Mouse (Mus musculus) CH12.LX (cell line): Measurements from ENCODE around the gene Ccl22. TPM values are rescaled to one million over a fixed set of nuclear protein-coding genes. Genes with fewer than 3 reads are reported as not detected.
A peak's percentile ranks its signal among the peaks of the same experiment; 100 is the strongest.

ENCODE experiments used
- DNase-seq: peaks from one replicate; pipeline ENCODE4 v3.0.0-alpha.2; 2013; ENCODE audit errors: extremely low read depth
- H3K27ac ChIP-seq: 2 replicates; pipeline ENCODE4 v1.5.1; 2012; ENCODE audit warnings: low read depth, mild to moderate bottlenecking, control low read depth, moderate library complexity; ENCODE audit not compliant: insufficient read depth
- H3K27me3 ChIP-seq: replicated peaks from 2 replicates; pipeline ENCODE3; 2012; ENCODE audit warnings: inconsistent platforms
- H3K36me3 ChIP-seq, 2 experiments: replicated peaks in 1 of 2; 2 replicates each; pipeline versions ENCODE3 to v1.6.1; 2012; ENCODE audit warnings: inconsistent platforms in 1 of 2, low read length in 1 of 2, mild to moderate bottlenecking in 1 of 2, mixed read lengths in 1 of 2, moderate library complexity in 1 of 2; ENCODE audit not compliant: control insufficient read depth in 1 of 2, insufficient read depth in 1 of 2
- H3K4me1 ChIP-seq, 2 experiments: 2 replicates each; pipeline ENCODE4 v1.6.1; 2012; ENCODE audit warnings: inconsistent platforms in 1 of 2, moderate library complexity in 1 of 2; ENCODE audit not compliant: insufficient read depth in 2 of 2, control insufficient read depth in 1 of 2
- H3K4me2 ChIP-seq: 2 replicates; pipeline ENCODE4 v1.6.1; 2012; ENCODE audit warnings: low read depth, mild to moderate bottlenecking, control low read depth; ENCODE audit not compliant: poor library complexity, insufficient read depth, severe bottlenecking
- H3K4me3 ChIP-seq, 3 experiments: fragments of 150-350 bp in 1 of 3; sonication (generic) in 1 of 3; replicated peaks in 1 of 3; 2 replicates each; pipeline versions ENCODE3 to v1.5.1; 2011 to 2012; ENCODE audit warnings: low read depth in 2 of 3, low read length in 2 of 3, mild to moderate bottlenecking in 2 of 3, moderate library complexity in 2 of 3, control low read depth in 1 of 3, improper control_type of control experiment in 1 of 3, inconsistent platforms in 1 of 3, mixed read lengths in 1 of 3; ENCODE audit not compliant: poor library complexity in 1 of 3
- H3K79me2 ChIP-seq: replicated peaks from 2 replicates; pipeline ENCODE4 v1.6.1; 2012; ENCODE audit warnings: mild to moderate bottlenecking, moderate library complexity; ENCODE audit not compliant: control insufficient read depth, poor library complexity, insufficient read depth, severe bottlenecking; ENCODE audit errors: extremely low read depth
- H3K9ac ChIP-seq: 2 replicates; pipeline ENCODE4 v1.6.1; 2012; ENCODE audit warnings: low read depth, mild to moderate bottlenecking, control low read depth, moderate library complexity; ENCODE audit not compliant: insufficient read depth
- H3K9me3 ChIP-seq: replicated peaks from 2 replicates; pipeline ENCODE3; 2012; ENCODE audit warnings: low read length, inconsistent platforms, mixed read lengths
- BHLHE40 ChIP-seq: IDR thresholded peaks from 2 replicates; pipeline ENCODE4 v1.6.1; 2011; ENCODE audit warnings: mild to moderate bottlenecking, low read depth, low read length, improper control_type of control experiment
- CHD1 ChIP-seq: IDR thresholded peaks from 2 replicates; pipeline ENCODE4 v1.6.1; 2012; ENCODE audit warnings: low read depth, low read length, improper control_type of control experiment, inconsistent platforms
- CHD2 ChIP-seq: IDR thresholded peaks from 2 replicates; pipeline ENCODE4 v1.6.1; 2011; ENCODE audit warnings: low read length, improper control_type of control experiment
- CTCF ChIP-seq, 2 experiments: IDR thresholded peaks in 1 of 2; conservative IDR thresholded peaks in 1 of 2; 2 replicates each; pipeline ENCODE4 v1.5.1; 2011 to 2012; ENCODE audit warnings: low read depth in 2 of 2, low read length in 2 of 2, improper control_type of control experiment in 1 of 2, inconsistent platforms in 1 of 2, mild to moderate bottlenecking in 1 of 2, moderate library complexity in 1 of 2
- E2F4 ChIP-seq: IDR thresholded peaks from 2 replicates; pipeline ENCODE4 v1.6.1; 2011; ENCODE audit warnings: low read depth, low read length, improper control_type of control experiment; ENCODE audit not compliant: insufficient replicate concordance
- ETS1 ChIP-seq: conservative IDR thresholded peaks from 2 replicates; pipeline ENCODE4 v1.6.1; 2012; ENCODE audit warnings: low read depth, mild to moderate bottlenecking, inconsistent platforms, low read length, improper control_type of control experiment, moderate library complexity
- GABPA ChIP-seq: IDR thresholded peaks from 2 replicates; pipeline ENCODE4 v1.6.1; 2012; ENCODE audit warnings: low read depth, low read length, improper control_type of control experiment, inconsistent platforms; ENCODE audit not compliant: insufficient replicate concordance
- HCFC1 ChIP-seq: IDR thresholded peaks from 2 replicates; pipeline ENCODE4 v1.6.1; 2012; ENCODE audit warnings: low read depth, mild to moderate bottlenecking, inconsistent platforms, low read length, improper control_type of control experiment
- IRF4 ChIP-seq: IDR thresholded peaks from 2 replicates; pipeline ENCODE4 v1.6.1; 2014; ENCODE audit warnings: low read depth, mild to moderate bottlenecking, inconsistent platforms, low read length, improper control_type of control experiment
- JUN ChIP-seq: IDR thresholded peaks from 2 replicates; pipeline ENCODE4 v1.6.1; 2011; ENCODE audit warnings: low read depth, mild to moderate bottlenecking, low read length, improper control_type of control experiment, moderate library complexity; ENCODE audit not compliant: insufficient read depth
- JUND ChIP-seq: conservative IDR thresholded peaks from 2 replicates; pipeline ENCODE4 v1.6.1; 2011; ENCODE audit warnings: low read depth, low read length, improper control_type of control experiment
- KAT2A ChIP-seq: IDR thresholded peaks from 2 replicates; pipeline ENCODE4 v1.6.1; 2012; ENCODE audit warnings: low read length, improper control_type of control experiment, inconsistent platforms; ENCODE audit not compliant: insufficient replicate concordance
- MAFK ChIP-seq: IDR thresholded peaks from 2 replicates; pipeline ENCODE4 v1.6.1; 2011; ENCODE audit warnings: low read length, improper control_type of control experiment; ENCODE audit not compliant: insufficient replicate concordance
- MAX ChIP-seq: IDR thresholded peaks from 2 replicates; pipeline ENCODE4 v1.6.1; 2011; ENCODE audit warnings: low read length, improper control_type of control experiment
- MAZ ChIP-seq: IDR thresholded peaks from 2 replicates; pipeline ENCODE4 v1.6.1; 2012; ENCODE audit warnings: low read depth, mild to moderate bottlenecking, inconsistent platforms, low read length, improper control_type of control experiment, moderate library complexity
- MEF2A ChIP-seq: IDR thresholded peaks from 2 replicates; pipeline ENCODE4 v1.6.1; 2014; ENCODE audit warnings: low read depth, mild to moderate bottlenecking, inconsistent platforms, low read length, improper control_type of control experiment, borderline replicate concordance
- MXI1 ChIP-seq: IDR thresholded peaks from 2 replicates; pipeline ENCODE4 v1.6.1; 2011; ENCODE audit warnings: mild to moderate bottlenecking, low read depth, low read length, improper control_type of control experiment
- MYC ChIP-seq: IDR thresholded peaks from 2 replicates; pipeline ENCODE4 v1.6.1; 2011; ENCODE audit warnings: low read depth, mild to moderate bottlenecking, improper control_type of control experiment, low read length
- NELFE ChIP-seq: IDR thresholded peaks from 2 replicates; pipeline ENCODE4 v1.6.1; 2011; ENCODE audit warnings: low read depth, low read length, improper control_type of control experiment
- NRF1 ChIP-seq: IDR thresholded peaks from 2 replicates; pipeline ENCODE4 v1.6.1; 2014; ENCODE audit warnings: low read depth, mild to moderate bottlenecking, inconsistent platforms, low read length, improper control_type of control experiment, moderate library complexity
- PAX5 ChIP-seq: IDR thresholded peaks from 2 replicates; pipeline ENCODE4 v1.6.1; 2012; ENCODE audit warnings: low read length, inconsistent platforms, mixed read lengths
- POLR2A ChIP-seq: IDR thresholded peaks from 2 replicates; pipeline ENCODE4 v1.6.1; 2011; ENCODE audit warnings: low read depth, mild to moderate bottlenecking, improper control_type of control experiment, low read length
- POLR2AphosphoS2 ChIP-seq: IDR thresholded peaks from 2 replicates; pipeline ENCODE4 v1.6.1; 2011; ENCODE audit warnings: low read depth, low read length, improper control_type of control experiment
- RAD21 ChIP-seq: IDR thresholded peaks from 2 replicates; pipeline ENCODE4 v1.6.1; 2011; ENCODE audit warnings: low read depth, mild to moderate bottlenecking, low read length, improper control_type of control experiment, moderate library complexity
- RCOR1 ChIP-seq: conservative IDR thresholded peaks from 2 replicates; pipeline ENCODE4 v1.6.1; 2012; ENCODE audit warnings: low read depth, mild to moderate bottlenecking, inconsistent platforms, low read length, improper control_type of control experiment
- SIN3A ChIP-seq: IDR thresholded peaks from 2 replicates; pipeline ENCODE4 v1.6.1; 2012; ENCODE audit warnings: low read length, improper control_type of control experiment, inconsistent platforms
- SMC3 ChIP-seq: IDR thresholded peaks from 2 replicates; pipeline ENCODE4 v1.6.1; 2011; ENCODE audit warnings: low read depth, low read length, improper control_type of control experiment
- TBP ChIP-seq: conservative IDR thresholded peaks from 2 replicates; pipeline ENCODE4 v1.6.1; 2011; ENCODE audit warnings: low read depth, low read length, improper control_type of control experiment
- TCF12 ChIP-seq: IDR thresholded peaks from 2 replicates; pipeline ENCODE4 v1.6.1; 2014; ENCODE audit warnings: low read depth, mild to moderate bottlenecking, inconsistent platforms, low read length, improper control_type of control experiment
- UBTF ChIP-seq: IDR thresholded peaks from 2 replicates; pipeline ENCODE4 v1.6.1; 2012; ENCODE audit warnings: low read depth, mild to moderate bottlenecking, inconsistent platforms, low read length, improper control_type of control experiment, moderate library complexity
- USF1 ChIP-seq: IDR thresholded peaks from 2 replicates; pipeline ENCODE4 v1.6.1; 2014; ENCODE audit warnings: low read depth, mild to moderate bottlenecking, inconsistent platforms, low read length, improper control_type of control experiment
- USF2 ChIP-seq: conservative IDR thresholded peaks from 2 replicates; pipeline ENCODE4 v1.6.1; 2011; ENCODE audit warnings: low read depth, low read length, improper control_type of control experiment
- ZC3H11A ChIP-seq: IDR thresholded peaks from 2 replicates; pipeline ENCODE4 v1.6.1; 2012; ENCODE audit warnings: low read depth, mild to moderate bottlenecking, inconsistent platforms, low read length, improper control_type of control experiment
- ZKSCAN1 ChIP-seq: IDR thresholded peaks from 2 replicates; pipeline ENCODE4 v1.6.1; 2012; ENCODE audit warnings: low read depth, inconsistent platforms, low read length, improper control_type of control experiment, borderline replicate concordance
- ZMIZ1 ChIP-seq: IDR thresholded peaks from 2 replicates; pipeline ENCODE4 v1.6.1; 2012; ENCODE audit warnings: low read depth, mild to moderate bottlenecking, inconsistent platforms, low read length, improper control_type of control experiment
- ZNF384 ChIP-seq: IDR thresholded peaks from 2 replicates; pipeline ENCODE4 v1.6.1; 2012; ENCODE audit warnings: low read depth, low read length, improper control_type of control experiment, inconsistent platforms
- dilution Hi-C: fragments of 300-500 bp; cut with MboI; formaldehyde crosslinking; loops from 2 replicates; pipeline ENCODE4 v1.14.3; 2020; ENCODE audit warnings: low sequenced_read_pairs; ENCODE audit not compliant: extremely low pct_unique_long_range_greater_than_20kb, extremely low pct_ligation_motif_present
- in situ Hi-C: fragments of 300-500 bp; cut with MboI; formaldehyde crosslinking; loops from 3 replicates; pipeline ENCODE4 v1.14.3; 2019; ENCODE audit warnings: low sequenced_read_pairs, low pct_ligation_motif_present, low pct_unique_long_range_greater_than_20kb, mixed read lengths
- polyA plus RNA-seq: library from polyadenylated mRNA; unstranded; fragments of >175 nt; gene quantifications from 2 replicates; pipeline ENCODE4 v1.2.1, GENCODE M21; 2012; ENCODE audit warnings: low read depth; ENCODE audit not compliant: insufficient read length
- total RNA-seq, 2 experiments: library from RNA; depleted of rRNA; stranded (reverse); fragments of 300-350 nt in 1 of 2; fragments of >200 nt in 1 of 2; gene quantifications; 2 replicates each; pipeline ENCODE4 v1.2.3; 2012 to 2014

Gene Ccl22
- total and polyA plus RNA-seq, 3 experiments: 1,396 to 4,546 (median 3,114) TPM

GRCm38 (mm10) chr8:94778473-94778872, 33.1 kb downstream of the Ccl22 start:
- dilution Hi-C loops: no loop called here

GRCm38 (mm10) chr8:94778895-94779533, 33.6 kb downstream of the Ccl22 start:
- H3K9me3 ChIP-seq: no peaks in the 10 kb centered on the region
- peak overlapping the region; percentile 41 to 78 (median 72) for H3K4me3 ChIP-seq
- dilution Hi-C loops: no loop called here
- DNase-seq: peak; percentile 94
- H3K4me1 ChIP-seq: peaks cover 23 to 67% of the 10 kb centered on the region in 2 experiments
- H3K79me2 ChIP-seq: peaks cover 2% of the 10 kb centered on the region; the same call in 1 of the 2 replicates
- H3K4me2 ChIP-seq: peak overlapping the region; percentile 80
- H3K27me3 ChIP-seq: no peaks in the 10 kb centered on the region
- H3K27ac ChIP-seq: peak overlapping the region; percentile 97
- H3K9ac ChIP-seq: peak overlapping the region; percentile 97
- peaks cover 0 to 24% of the 10 kb centered on the region in 2 experiments for H3K36me3 ChIP-seq
- in situ Hi-C loops: no loop called here
- TF ChIP-seq ZMIZ1: peak; percentile 25; the same call in 1 of the 2 replicates
- TF ChIP-seq E2F4: no peak
- TF ChIP-seq CHD1: no peak
- TF ChIP-seq JUN: peak; percentile 24; the same call in 1 of the 2 replicates
- no peak for TF ChIP-seq HCFC1
- TF ChIP-seq UBTF: 0 out of 2 replicates have a peak, but pooled peaks have one; percentile 83
- TF ChIP-seq NRF1: no peak; the same call in 1 of the 2 replicates
- no peak; the same call in 1 of the 2 replicates for TF ChIP-seq USF2
- no peak; the same call in 1 of the 2 replicates for TF ChIP-seq RCOR1
- no peak for TF ChIP-seq CTCF (conservative IDR thresholded peaks at IDR 0.05 in 1 of 2, IDR thresholded peaks at IDR 0.05 in 1 of 2; ENCODE audit: low read depth in 2 of 2, low read length in 2 of 2)
- TF ChIP-seq GABPA: no peak
- TF ChIP-seq KAT2A: no peak
- TF ChIP-seq ZKSCAN1: no peak
- no peak; the same call in 1 of the 2 replicates for TF ChIP-seq MYC
- TF ChIP-seq NELFE: peak; percentile 53; the same call in 1 of the 2 replicates
- TF ChIP-seq SIN3A: peak; percentile 78
- TF ChIP-seq TCF12: peak; percentile 55

More at GRCm38 (mm10) chr8:94778473-94778872, 33.1 kb downstream of the Ccl22 start:
- in situ Hi-C loops: no loop called here
- peaks cover 2% of the 10 kb centered on the region; the same call in 1 of the 2 replicates for H3K79me2 ChIP-seq
- H3K9ac ChIP-seq: peak overlapping the region; percentile 72
- TF ChIP-seq POLR2AphosphoS2: no peak
- no peak for TF ChIP-seq MAZ
- TF ChIP-seq JUND: no peak
- TF ChIP-seq HCFC1: no peak; the same call in 1 of the 2 replicates
- no peak for TF ChIP-seq BHLHE40
- no peak; the same call in 1 of the 2 replicates for TF ChIP-seq ETS1
- TF ChIP-seq NELFE: peak; percentile 56; the same call in 1 of the 2 replicates
- no peak for TF ChIP-seq PAX5
- TF ChIP-seq CTCF (conservative IDR thresholded peaks at IDR 0.05 in 1 of 2, IDR thresholded peaks at IDR 0.05 in 1 of 2; ENCODE audit: low read depth in 2 of 2, low read length in 2 of 2): no peak
- no peak; the same call in none of the 2 replicates for TF ChIP-seq ZMIZ1
- TF ChIP-seq SIN3A: no peak
- no peak for TF ChIP-seq UBTF
- TF ChIP-seq USF1: no peak
- no peak for TF ChIP-seq CHD2
- no peak for TF ChIP-seq E2F4
- TF ChIP-seq TCF12: peak; percentile 16; the same call in 1 of the 2 replicates
- TF ChIP-seq CHD1: no peak
- no peak for TF ChIP-seq MXI1
- no peak for TF ChIP-seq GABPA
- no peak; the same call in 1 of the 2 replicates for TF ChIP-seq MAX
- TF ChIP-seq RAD21: no peak
- no peak for TF ChIP-seq MAFK
- TF ChIP-seq JUN: no peak
- TF ChIP-seq TBP: peak; percentile 79; the same call in 1 of the 2 replicates
- TF ChIP-seq MYC: peak; percentile 82; the same call in 1 of the 2 replicates
- TF ChIP-seq MEF2A: no peak
- TF ChIP-seq IRF4: 0 out of 2 replicates have a peak, but pooled peaks have one; percentile 16
- no peak for TF ChIP-seq ZNF384
- TF ChIP-seq POLR2A: peak; percentile 81
- no peak for TF ChIP-seq USF2
- no peak for TF ChIP-seq SMC3
- no peak for TF ChIP-seq KAT2A
- no peak for TF ChIP-seq ZC3H11A
- TF ChIP-seq, all 38 proteins: peak for 6
- DNase-seq: peak; percentile 89
- peak overlapping the region; percentile 80 for H3K4me2 ChIP-seq
- H3K36me3 ChIP-seq: peaks cover 0 to 27% of the 10 kb centered on the region in 2 experiments
- H3K27me3 ChIP-seq: no peaks in the 10 kb centered on the region
- peak overlapping the region; percentile 97 for H3K27ac ChIP-seq
- no peaks in the 10 kb centered on the region for H3K9me3 ChIP-seq
- H3K4me3 ChIP-seq: peak overlapping the region; percentile 20 to 78 (median 41)
- peaks cover 21 to 67% of the 10 kb centered on the region in 2 experiments for H3K4me1 ChIP-seq
